Mouse (Mus musculus) brain, embryonic 14.5 days (tissue): ENCODE data around the gene Iqsec3.

ENCODE experiments used
- CTCF ChIP-seq: fragments of 200-500 bp; IDR thresholded peaks from 2 replicates; pipeline ENCODE4 v1.5.1; 2012; ENCODE audit warnings: inconsistent platforms, mild to moderate bottlenecking, moderate library complexity, borderline replicate concordance; ENCODE audit not compliant: insufficient read depth, insufficient read length; ENCODE audit errors: extremely low read depth
- POLR2A ChIP-seq: fragments of 200-500 bp; IDR thresholded peaks from 2 replicates; pipeline ENCODE4 v1.6.1; 2012; ENCODE audit warnings: mild to moderate bottlenecking, inconsistent platforms, borderline replicate concordance; ENCODE audit not compliant: poor library complexity, insufficient read depth, insufficient read length, severe bottlenecking; ENCODE audit errors: extremely low read depth

DNA sequence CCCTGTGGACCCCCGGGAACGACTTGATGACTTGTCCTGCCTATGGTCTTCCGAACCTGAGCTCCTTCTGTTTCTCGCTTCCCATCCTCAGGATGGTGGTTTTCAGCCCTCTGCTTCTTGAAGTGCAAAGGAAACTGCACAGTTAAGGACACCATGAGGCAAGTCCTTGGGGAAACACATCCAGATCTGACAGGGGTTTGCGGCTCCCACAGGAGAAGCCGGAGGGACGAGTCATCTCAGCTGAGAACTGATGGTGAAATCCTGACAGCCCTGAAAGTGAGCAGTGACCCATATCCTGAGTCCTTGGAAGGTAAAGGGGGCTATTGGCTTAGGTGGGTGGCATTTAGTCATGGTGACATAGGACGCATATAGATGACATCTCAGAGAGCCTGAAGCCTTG lies 92.9 kb downstream of the Iqsec3 start:
- no peak for TF ChIP-seq POLR2A
- no peak for TF ChIP-seq CTCF
